Mouse (Mus musculus) mouse trophoblast stem cell (cell line): ENCODE measurements around the gene Grik3.

ENCODE experiments used
- in situ Hi-C, 2 experiments: fragments of 300-500 bp; cut with MseI, MboI; formaldehyde crosslinking; loops; 2 replicates in 1 of 2; 3 replicates in 1 of 2; pipeline ENCODE4 v1.15.1; 2025

Grik3 gene

DNA sequence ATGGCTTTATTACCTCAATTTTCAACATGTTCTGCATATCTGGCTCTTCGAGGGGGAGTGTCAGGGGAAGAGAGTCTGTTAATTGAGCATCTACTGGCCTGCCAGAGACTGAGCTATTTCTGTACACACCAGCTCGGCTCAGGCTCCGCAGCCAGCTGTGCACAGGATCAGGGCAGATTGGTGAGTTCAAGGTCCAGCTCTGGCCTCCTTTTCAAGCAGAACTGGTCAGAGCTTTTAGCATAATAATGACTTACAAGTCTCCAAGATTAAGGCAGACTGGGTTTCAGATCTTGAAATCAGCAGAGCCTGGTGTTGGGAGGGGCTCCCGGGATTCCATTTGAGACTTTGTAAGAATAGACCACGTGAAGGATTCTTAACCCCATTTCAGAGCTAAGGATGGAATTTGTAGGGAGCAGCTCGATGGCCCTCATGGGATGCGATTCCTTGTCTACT lies 55.3 kb downstream of the Grik3 start:
- in situ Hi-C loops: no loop called here

DNA sequence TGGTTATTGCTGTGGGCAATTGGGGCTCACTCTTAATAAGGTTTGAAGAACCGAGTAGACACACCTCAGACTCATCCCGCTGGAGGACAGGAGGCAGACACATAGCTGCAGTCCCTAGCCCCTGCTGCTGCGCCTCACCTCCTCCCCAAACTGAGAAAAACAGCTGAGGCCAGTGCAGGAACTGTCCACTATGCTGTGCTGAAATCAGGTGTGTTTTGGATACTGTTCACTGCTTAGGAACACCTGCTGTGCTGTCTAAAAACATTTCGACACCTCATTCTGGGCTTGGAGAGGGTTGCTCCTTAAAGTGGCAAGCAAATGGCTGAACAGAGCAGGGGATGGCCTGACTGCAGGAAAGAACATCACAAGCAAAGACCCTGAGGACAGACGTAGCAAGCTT lies 57.7 kb downstream of the Grik3 start:
- in situ Hi-C loops: no loop called here

DNA sequence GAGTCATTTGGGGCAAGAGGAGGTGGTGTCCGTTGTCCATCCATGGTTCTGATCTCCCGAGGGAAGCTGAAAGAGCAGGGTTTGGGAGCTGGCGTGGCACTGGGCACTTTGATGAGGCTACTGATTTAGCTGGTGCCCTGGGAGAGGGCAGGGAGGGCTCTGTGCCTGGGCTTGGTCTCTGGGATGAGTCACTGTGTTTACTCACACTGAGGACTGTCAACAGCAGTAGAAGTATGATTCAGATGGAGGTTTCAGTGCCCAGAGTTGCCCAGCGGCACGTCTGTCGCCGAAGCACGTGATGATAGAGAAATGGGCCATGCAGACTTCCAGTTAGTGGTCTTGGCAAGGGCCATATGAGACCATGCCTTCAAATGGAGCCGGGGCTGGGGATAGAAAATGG lies 63.3 kb downstream of the Grik3 start:
- in situ Hi-C loops: no loop called here

DNA sequence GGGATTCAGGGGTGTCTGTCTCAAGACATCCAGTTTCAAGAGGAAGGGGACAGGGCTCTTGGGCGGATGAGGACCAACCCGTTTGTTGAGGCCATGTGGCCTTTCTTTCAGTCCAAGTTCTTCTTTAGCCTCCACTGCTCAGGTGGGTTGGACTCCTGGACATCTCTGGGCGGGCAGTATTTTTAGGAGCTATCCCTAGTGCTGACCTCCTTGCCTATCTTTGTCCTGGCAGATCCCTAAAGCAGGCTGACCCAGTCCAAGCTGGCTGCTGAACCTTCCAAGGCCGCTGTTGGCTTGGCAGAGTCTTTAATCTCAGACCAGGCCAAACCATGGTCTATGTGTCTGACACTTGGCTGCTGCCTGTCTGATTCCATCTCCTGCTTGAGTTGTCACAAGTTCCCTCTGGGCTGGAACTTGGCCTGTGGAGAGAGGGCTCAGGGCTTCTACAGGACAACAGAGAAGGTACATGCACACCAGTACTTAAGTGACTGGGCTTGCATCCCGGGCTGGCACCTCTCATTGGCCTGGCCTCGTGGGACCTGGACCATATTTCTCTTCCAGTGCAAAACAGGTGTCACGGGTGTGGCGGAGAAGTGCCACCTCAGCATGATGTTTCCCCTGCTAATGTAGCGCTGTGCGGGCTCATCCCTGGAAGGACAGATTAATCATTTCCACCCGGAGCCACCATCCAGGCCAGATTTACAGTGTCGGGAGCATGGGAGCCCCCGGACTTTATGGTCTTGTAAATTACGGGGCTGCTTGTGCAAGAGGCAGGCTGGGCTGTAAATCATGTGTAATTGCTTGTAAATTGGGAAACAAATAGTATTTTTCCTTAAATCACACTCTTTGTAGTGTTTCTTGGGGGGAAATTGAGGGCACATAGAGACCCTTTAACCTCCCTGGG lies 66.2 kb downstream of the Grik3 start:
- in situ Hi-C loops: no loop called here

DNA sequence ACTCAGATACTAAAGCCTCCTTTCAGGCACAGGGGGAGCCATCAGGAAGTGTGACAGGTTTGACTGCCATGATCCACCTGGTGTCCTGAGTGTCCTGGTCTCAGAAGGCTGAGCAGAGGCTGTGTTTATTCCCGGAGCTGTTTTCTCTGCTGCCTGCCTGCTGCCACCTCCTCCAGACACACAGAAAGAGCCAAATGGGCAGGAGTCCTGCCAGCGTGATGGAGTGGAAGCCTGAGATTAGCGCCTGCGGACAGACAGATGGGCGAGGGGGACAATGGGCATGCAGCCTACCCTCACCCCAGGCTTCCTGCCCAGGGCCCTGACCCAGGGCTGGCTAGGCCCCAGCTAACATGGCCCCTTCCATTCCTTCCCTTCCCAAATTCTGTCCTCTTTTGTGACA lies 69.1 kb downstream of the Grik3 start:
- in situ Hi-C loops: no loop called here

DNA sequence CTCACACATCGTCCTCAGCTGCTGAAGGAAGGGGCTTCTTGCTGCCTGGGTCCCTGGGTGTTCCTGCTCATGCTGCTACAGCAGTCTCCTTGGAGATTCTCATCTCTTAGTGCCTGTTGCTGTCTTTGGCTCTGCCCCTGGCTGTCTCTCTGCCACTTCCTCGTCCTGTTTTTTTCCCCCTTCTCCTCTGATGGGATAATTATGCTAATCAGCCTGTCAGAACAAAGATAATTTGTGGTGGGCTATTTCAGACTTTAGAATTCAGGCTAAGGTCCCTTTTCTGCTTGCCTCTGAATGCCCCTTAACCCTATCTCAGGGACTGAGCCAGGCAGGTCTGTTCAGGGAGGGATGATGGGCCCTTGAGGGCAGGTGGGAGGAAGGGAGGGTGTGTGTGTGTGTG lies 70.3 kb downstream of the Grik3 start:
- in situ Hi-C loops: no loop called here

DNA sequence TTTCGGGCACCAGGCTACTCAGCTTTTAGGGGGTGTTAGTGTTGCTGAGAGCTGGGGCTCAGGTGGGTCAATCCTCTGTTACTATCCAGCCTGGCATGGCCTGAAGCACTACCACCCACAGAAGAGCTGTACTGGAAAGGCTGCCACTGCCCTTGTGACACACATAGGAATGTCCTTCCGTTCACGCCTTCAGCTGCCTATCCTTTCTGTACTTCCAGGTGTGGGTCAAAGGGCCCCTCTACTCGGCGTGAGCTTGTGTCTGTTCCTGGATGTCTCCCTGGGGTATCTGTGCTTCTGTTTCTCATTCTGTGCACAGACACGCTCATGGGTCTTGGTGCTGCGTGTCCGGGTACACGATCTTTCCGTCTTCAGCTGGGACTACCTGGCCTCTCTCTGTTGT lies 73.1 kb downstream of the Grik3 start:
- in situ Hi-C loops: no loop called here

DNA sequence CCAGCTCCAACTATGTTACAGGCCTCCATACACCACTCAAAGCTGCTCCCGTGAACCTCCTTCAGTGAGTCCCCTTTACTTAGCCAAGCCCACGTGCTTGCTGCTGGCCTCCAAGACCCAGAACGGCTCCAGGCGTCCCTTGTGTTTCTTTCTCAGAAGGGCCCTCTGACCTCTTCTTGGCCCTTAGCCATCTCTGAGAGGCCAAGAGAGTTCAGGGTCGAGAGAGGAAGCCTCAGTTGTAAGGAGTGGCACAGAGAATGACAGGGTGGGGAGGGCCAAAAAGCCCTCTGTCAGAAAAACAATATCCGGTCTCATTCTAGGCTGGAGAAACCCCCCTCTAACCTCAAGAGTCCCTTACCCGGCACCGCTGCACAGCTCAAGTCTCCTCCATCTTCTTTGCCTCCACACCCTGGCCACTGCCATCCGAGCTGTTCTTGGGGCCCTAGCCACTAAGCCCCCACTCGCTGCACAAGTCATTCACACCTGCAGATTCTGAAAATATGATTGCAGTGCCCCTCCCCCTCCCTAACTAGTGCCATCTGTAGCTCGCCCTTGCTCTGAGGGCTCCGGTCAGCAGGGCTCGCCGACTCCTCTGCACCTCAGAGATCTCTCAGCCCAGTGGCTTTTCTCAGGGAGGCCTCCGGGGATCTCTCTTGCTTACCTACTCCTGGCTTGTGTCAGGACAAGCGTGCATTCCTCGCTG lies 73.7 kb downstream of the Grik3 start:
- in situ Hi-C loops: no loop called here

DNA sequence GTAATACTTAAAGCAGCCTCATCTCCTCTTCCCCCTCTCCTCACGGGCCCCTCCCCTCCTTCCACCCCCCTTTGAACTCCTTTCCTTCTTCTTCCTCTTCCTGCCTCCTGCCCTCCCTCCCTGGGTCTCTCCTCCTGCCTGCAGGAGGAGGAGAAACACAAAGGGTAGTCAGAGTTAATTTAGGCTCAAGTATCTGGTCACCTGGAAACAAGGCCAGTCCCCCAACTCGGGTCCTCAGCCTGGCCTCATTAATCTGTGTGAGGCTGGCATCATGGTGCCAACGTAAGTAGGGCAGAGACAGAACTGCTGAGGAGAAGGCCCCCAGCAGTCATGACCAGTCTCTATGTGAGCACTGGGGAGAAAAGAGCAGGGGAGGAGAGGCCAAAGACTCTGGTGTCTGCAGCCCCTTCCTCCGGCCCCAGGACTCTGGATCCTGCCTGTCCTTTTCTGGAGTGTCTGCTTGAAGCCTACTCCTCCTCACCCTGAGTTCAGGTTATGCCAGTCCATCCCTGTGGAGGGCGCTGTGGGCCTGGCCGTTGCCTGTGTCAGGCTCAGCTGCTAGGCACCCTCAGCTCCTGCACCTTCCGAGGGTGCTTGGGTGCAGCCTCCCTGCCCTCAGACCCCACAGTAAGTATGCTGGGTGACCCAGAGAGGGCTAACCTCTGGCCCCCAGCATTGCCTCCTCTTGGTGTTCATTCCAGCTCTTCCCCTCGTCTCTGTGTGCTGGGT lies 75.4 kb downstream of the Grik3 start:
- in situ Hi-C loops: no loop called here

DNA sequence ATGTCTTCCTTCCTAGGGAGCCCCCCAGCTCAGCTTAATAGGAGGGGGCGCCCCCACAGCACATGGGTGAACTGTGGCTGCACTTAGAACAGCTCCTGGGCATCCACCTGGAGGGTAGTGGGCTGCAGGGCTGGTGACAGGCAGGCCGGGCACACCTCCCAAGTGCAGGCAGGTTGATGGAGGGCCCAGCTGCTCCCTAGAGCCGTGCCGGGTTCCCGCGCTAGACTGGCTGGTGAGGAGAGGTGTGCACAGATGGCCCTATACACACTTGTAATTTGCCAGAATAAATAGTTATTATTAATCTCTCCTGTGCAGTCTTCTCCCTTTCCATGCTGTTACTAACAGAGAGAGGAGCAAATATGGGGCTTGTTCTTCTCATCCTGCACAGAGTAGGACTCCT lies 77.7 kb downstream of the Grik3 start:
- in situ Hi-C loops: no loop called here

DNA sequence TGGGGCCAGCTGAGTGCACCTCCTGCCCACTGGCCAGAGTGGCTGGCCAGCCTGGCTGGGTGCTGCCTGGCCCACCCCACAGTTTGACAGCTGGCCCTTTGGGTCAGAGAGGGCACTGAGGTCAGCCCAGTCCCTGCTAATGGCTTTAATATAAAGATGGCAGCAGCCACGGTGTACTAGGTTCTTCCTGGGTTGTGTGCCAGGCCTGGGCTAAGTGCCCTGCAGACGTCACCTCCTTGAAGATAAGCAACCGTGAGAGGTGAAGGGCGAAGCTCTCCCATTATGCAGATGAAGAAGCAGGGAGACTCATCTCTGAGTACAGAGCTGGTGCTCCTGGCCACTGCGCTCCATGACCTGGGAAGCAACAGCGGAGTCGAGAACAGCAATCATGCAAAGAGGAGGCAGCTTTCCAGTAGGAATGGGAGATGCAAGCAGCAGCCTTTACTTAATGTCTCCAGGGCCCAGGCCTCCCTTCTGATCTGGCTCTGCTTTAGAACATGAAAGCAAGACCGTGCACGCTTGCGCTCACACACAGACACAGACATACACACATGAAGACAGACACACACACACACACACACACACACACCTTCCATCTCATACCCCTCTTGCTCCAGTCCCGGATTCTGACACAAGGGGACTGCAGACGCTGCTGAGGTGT lies 81.3 kb downstream of the Grik3 start:
- in situ Hi-C loops: no loop called here

DNA sequence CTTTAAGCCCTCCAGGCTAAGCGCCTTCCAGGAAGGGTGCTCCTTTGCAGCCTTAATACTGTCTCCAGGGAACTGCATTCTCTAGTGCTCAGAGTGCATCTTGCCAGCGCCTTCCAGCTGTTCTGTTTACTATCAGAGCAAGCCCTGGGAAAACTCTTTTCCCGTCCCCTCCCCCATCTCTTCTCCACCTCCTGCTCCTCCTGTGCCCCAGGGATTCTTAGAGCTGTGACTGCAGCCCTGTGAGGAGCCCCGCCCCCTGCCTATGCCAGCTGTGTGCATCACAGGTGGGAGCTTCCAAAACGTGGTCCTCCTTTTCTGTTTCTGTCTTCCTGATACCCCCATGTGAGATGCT lies 81.8 kb downstream of the Grik3 start:
- in situ Hi-C loops: no loop called here

DNA sequence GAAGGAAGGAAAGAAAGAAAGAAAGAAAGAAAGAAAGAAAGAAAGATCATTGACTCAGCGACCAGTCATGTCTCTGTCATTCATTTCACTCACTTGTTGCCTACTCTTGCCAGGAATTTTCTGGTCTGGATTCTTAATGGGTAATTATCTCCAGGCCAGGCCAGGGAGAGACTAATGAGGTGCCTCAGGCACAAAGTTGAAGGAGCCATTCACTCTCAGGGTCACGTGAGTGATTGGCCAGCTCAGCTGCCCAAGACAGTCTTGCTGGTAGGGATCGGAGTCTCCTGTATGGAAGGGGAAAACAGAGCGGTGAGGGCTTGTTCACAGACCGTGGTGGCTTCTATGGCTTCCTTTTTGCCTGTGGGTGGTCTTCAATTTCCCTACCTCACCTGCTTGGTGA lies 82.5 kb downstream of the Grik3 start:
- in situ Hi-C loops: no loop called here

DNA sequence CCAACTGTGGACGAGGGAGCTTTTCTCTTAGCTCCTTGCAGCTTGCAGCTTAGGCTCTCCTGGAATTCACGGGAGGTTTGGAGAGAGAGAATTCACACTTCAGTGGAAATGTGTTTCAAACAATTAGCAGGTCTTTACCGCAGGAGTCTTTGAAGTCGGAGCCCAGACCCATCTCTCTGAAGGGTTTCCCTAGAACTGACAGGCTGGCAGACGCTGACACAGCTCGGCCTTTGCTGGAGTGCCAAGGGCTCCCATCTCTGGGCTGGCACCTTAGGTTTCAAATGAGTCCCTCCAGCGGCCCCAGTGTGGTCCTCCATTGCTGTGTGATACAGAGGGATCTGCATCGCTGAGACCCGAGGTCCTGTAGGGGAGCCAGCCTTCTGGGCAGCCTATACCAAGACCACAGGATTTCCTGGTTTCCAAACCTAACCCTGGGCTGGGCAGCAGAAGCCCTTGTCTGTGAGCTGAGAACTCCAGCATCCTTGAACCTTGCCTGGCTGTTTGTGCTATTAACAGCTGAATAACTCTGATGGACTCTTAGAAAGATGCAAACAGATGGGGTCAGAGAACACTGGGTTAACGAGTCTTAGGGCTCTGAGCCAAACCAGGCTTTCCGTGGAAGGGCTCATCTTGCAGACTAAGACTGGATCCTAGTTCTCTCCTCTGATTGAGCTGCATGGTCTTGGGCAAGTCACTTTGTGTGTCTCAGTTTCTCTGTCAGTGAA lies 83.6 kb downstream of the Grik3 start:
- in situ Hi-C loops: no loop called here

DNA sequence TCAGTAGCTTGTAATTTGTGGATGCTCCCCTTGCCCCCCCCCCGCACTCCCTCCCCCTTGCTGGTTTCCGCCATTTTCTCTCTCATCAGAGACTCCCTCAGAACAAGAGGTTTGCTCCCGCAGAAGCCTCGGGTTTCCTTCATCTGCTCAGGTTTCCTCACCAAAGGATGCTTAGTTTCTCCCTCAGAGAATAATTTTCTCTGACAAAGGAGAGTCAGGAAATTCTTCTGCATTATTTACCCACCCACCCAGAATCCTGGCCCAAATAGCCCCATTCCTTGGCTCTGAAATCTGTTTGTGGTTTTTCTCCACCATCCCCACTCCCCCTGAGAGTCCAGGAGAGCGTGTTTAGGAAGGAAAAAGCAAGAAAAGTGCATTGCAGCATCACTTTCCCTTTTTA lies 89.8 kb downstream of the Grik3 start:
- in situ Hi-C loops: no loop called here

DNA sequence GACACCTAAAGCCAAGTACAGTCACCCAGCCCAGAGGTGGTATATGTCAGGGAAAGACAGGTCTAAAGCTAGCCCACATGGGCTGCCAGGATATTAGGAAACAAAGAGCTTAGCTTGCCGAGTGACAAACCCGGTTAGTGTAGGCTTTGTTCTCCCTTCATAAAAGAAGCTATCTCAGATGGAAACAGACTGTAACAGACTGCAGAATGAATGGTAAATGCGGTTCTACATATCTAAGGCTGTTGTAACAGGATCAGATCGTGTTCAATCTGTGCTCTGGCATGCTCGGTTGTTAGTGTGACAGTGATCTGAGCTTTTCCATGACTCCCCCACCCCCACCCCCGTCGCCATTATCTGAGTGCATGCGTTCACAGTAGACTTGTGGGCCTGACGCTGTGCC lies 92.8 kb downstream of the Grik3 start:
- in situ Hi-C loops: no loop called here

DNA sequence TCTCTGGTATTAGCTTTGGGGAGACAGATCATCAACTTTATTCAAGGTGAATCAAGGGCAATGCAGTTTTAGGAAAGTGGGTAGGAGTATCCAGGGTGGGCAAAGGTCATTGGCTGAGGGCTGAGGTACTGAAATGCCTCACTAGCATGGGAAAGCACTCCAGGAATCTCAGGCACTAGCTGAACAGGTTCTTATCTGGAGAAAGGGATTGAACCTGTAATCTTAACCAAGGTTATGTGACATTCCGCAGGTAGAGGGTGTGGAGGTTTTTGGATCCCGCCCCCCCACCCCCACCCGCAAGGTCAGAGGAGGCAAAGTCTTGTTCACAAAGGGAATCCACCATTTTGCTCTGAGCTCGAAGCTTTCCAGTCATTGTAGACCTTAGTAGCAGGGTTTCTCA lies 93.4 kb downstream of the Grik3 start:
- in situ Hi-C loops: no loop called here

DNA sequence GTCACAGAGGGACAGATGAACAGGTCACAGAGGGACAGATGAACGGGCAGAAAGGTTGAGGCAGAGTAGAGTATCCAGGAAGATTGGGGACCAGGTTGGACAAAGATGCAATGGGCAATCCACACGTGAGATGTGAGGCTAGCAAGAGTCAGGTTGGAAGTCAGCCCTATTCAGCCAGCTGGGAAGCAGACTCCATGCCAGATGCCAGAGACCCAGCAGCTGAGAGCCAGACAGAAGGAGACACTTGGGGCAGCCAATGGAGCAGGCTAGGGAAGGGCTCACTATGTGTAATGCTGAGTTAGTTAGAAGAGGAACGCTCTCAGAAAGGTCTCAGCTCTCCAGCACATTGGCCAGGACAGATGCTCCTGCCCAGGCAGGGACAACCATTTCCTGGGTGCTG lies 94.2 kb downstream of the Grik3 start:
- in situ Hi-C loops: no loop called here

DNA sequence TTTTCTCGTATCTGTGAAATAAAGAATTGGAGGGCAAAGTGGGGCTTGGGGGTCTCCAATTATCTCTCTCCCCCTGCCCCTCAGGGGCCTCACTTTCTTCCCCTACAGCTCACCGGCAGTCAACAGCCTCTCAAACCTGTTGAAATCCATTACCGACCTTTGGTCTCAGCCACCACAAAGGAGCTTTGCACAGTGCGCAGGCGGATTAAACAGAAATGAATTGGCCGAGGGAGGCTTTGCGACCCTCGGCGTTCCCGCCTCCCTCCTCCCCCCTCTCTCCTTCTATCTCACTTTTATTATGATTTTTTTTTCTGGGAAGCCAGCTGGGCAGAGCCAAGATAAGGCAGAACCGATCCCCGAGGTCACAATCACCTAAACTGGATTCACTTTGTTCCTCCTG lies 97.1 kb downstream of the Grik3 start:
- in situ Hi-C loops: no loop called here

DNA sequence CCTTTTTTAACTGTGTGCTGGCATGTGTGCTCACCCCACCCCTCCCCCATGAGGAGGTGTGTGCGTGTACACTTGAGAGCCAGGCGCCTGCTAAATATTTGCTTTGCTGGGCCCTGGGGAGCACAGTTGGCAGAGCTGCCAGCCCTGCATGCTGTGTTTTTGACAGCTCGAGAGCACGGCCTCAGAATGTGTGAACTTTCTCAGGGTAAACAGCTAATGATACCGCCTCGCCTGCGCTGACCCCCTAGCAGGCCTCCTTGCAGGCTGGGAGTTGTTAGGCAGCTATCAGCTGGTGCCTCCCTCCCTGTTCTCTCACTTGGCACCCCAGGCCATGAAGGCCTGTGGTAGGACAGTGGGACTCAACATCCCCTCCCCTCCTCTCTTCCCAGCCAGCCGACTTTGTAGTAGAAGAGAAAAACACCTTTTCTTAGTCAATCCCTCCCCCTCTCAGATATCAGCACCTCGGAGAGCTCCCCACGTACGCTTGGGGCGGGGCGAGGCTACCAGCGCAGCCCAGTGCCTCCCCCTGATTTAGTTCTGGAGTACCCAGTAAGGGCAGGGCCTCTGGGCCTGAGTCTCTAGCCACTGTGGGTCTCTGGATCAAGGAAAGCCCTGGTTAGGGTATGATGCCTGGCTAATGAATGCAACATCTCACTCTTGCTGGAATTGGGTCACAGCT lies 99.9 kb downstream of the Grik3 start:
- in situ Hi-C loops: no loop called here

DNA sequence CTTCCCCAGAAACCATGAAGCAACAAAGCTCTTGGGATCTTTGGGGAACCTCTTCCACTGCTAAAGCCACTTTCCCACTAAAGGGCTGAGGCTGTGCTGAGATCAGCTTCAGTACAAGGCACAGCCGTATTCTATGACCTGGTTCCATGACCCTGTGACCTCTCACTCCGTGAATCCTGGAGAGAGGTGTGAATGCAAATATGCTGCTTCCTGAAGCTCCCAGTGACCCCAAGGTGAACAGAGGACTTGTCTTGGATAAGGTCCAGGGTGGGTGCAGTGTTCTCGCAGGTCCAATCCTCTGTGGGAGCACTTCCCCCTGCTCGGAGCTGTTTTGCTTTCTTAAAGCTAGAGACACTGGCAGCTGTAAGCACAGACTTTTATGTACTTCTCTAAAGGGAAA lies 102.2 kb downstream of the Grik3 start:
- in situ Hi-C loops: no loop called here
